Mouse (Mus musculus) thymus, adult 2 months (tissue): ENCODE measurements at regions not wholly inside any gene's neighbourhood (a gene's known extent, or its start where the extent isn't known, plus 50 kb on each side); places are given as distances from the start of the nearest gene placed in this dataset.

ENCODE experiments used
- CTCF ChIP-seq: fragments of 200-500 bp; IDR thresholded peaks from 2 replicates; pipeline ENCODE4 v1.5.1; 2012; ENCODE audit warnings: mild to moderate bottlenecking, control low read depth, low read length, moderate library complexity, borderline replicate concordance; ENCODE audit not compliant: control insufficient read depth, poor library complexity, insufficient read depth; ENCODE audit errors: extremely low read depth
- POLR2A ChIP-seq: fragments of 200-500 bp; IDR thresholded peaks from 2 replicates; pipeline ENCODE4 v1.6.1; 2012; ENCODE audit warnings: mild to moderate bottlenecking, low read length, control low read depth, moderate library complexity; ENCODE audit not compliant: control insufficient read depth, poor library complexity, insufficient read depth; ENCODE audit errors: extremely low read depth

GRCm38 (mm10) chr10:117561909-117562849 lies 67.1 kb upstream of the Cpm start:
- no peak for TF ChIP-seq POLR2A
- no peak for TF ChIP-seq CTCF
